Mouse (Mus musculus) forebrain, embryonic 10.5 days (tissue): ENCODE data around the gene Wwc2. TPM values are rescaled to one million over a fixed set of nuclear protein-coding genes. Genes with fewer than 3 reads are reported as not detected.
A peak's percentile ranks its signal among the peaks of the same experiment; 100 is the strongest.

ENCODE experiments used
- DNase-seq: peaks from one replicate; pipeline ENCODE4 v3.0.0-alpha.2; 2017; ENCODE audit warnings: low spot score; ENCODE audit errors: extremely low spot score
- H3K27ac ChIP-seq: fragments of 300-500 bp; sonication (generic); 2 replicates; pipeline ENCODE4 v1.5.1; 2016; ENCODE audit warnings: mild to moderate bottlenecking
- H3K27me3 ChIP-seq: fragments of 300-500 bp; sonication (generic); 2 replicates; pipeline ENCODE4 v1.6.1; 2016; ENCODE audit warnings: mild to moderate bottlenecking; ENCODE audit not compliant: poor library complexity, severe bottlenecking
- H3K36me3 ChIP-seq: fragments of 300-500 bp; sonication (generic); replicated peaks from 2 replicates; pipeline ENCODE4 v1.6.1; 2016; ENCODE audit warnings: mild to moderate bottlenecking, moderate library complexity
- H3K4me1 ChIP-seq: fragments of 300-500 bp; sonication (generic); 2 replicates; pipeline ENCODE4 v1.6.1; 2016
- H3K4me3 ChIP-seq: fragments of 300-500 bp; sonication (generic); 2 replicates; pipeline ENCODE4 v1.5.1; 2016; ENCODE audit warnings: mild to moderate bottlenecking, moderate library complexity
- H3K9me3 ChIP-seq: fragments of 300-500 bp; sonication (generic); 2 replicates; pipeline ENCODE4 v1.6.1; 2016; ENCODE audit warnings: mild to moderate bottlenecking, moderate library complexity
- WGBS: fragments of 180-500 bp; shearing (Covaris S2); methylation state at CpG from one replicate; pipeline ENCODE4 v1.1.7; 2016; 5-methylcytosine and 5-hydroxymethylcytosine counted together
- polyA plus RNA-seq: library from polyadenylated mRNA; unstranded; fragments of >200 nt; fragmentation: Nextera tagmentation; extraction: Ambion mirVana; gene quantifications from 2 replicates; pipeline ENCODE4 v1.2.1, GENCODE M21; 2016

Wwc2 gene
- polyA plus RNA-seq, 1 experiment from 2014 or later = 7.8 TPM

GRCm38 (mm10) chr8:47951380-47951932 lies 39.3 kb downstream of the Wwc2 start:
- Histone ChIP-seq H3K4me1 (peaks cover 9% of the 10 kb centered on the region; the same call in 1 of the 2 replicates), H3K9me3 (no peaks in the 10 kb centered on the region), H3K27ac (no peak overlapping the region), H3K27me3 (no peaks in the 10 kb centered on the region), H3K36me3 (no peaks in the 10 kb centered on the region), H3K4me3 (no peak overlapping the region)
- 87% methylated on average over 7 of the region's 7 CpGs for WGBS
- no peak for DNase-seq

GRCm38 (mm10) chr8:47948836-47949235 lies 41.9 kb downstream of the Wwc2 start:
- H3K27me3 ChIP-seq = no peaks in the 10 kb centered on the region
- no peak overlapping the region for H3K27ac ChIP-seq
- 91% methylated on average over 4 of the region's 4 CpGs for WGBS
- H3K4me1 ChIP-seq = peaks cover 9% of the 10 kb centered on the region; the same call in 1 of the 2 replicates
- no peaks in the 10 kb centered on the region for H3K36me3 ChIP-seq
- H3K4me3 ChIP-seq = no peak overlapping the region
- DNase-seq = no peak
- no peaks in the 10 kb centered on the region for H3K9me3 ChIP-seq

GRCm38 (mm10) chr8:47947672-47948618 lies 42.8 kb downstream of the Wwc2 start:
- 77% methylated on average over 19 of the region's 19 CpGs for WGBS

GRCm38 (mm10) chr8:47943049-47943448 lies 47.7 kb downstream of the Wwc2 start:
- peaks cover 13% of the 10 kb centered on the region for H3K4me1 ChIP-seq
- no peaks in the 10 kb centered on the region for H3K9me3 ChIP-seq
- no peaks in the 10 kb centered on the region for H3K36me3 ChIP-seq
- no peak overlapping the region for H3K4me3 ChIP-seq
- 67% methylated on average over 10 of the region's 10 CpGs for WGBS
- H3K27ac ChIP-seq = no peak overlapping the region
- DNase-seq = no peak
- no peaks in the 10 kb centered on the region for H3K27me3 ChIP-seq

More at GRCm38 (mm10) chr8:47947672-47948618, 42.8 kb downstream of the Wwc2 start:
- H3K4me1 ChIP-seq = peaks cover 9% of the 10 kb centered on the region; the same call in 1 of the 2 replicates
- no peaks in the 10 kb centered on the region for H3K36me3 ChIP-seq
- H3K27me3 ChIP-seq = no peaks in the 10 kb centered on the region
- no peak for DNase-seq
- no peak overlapping the region for H3K4me3 ChIP-seq
- H3K9me3 ChIP-seq = no peaks in the 10 kb centered on the region
- H3K27ac ChIP-seq = no peak overlapping the region

GRCm38 (mm10) chr8:47941028-47941427 lies 49.7 kb downstream of the Wwc2 start:
- Histone ChIP-seq H3K4me3 (no peak overlapping the region), H3K27me3 (no peaks in the 10 kb centered on the region), H3K4me1 (peaks cover 15% of the 10 kb centered on the region), H3K9me3 (no peaks in the 10 kb centered on the region), H3K36me3 (no peaks in the 10 kb centered on the region), H3K27ac (0 out of 2 replicates have a peak overlapping the region, but pooled peaks have one; percentile 49)
- no peak for DNase-seq
- WGBS = 86% methylated on average over 4 of the region's 5 CpGs

- DNase-seq = no peak
- no peaks in the 10 kb centered on the region for H3K9me3 ChIP-seq
- 86% methylated on average over 10 of the region's 10 CpGs for WGBS
- H3K27me3 ChIP-seq = no peaks in the 10 kb centered on the region
- H3K4me1 ChIP-seq = peaks cover 23% of the 10 kb centered on the region
- H3K4me3 ChIP-seq = no peak overlapping the region
- H3K36me3 ChIP-seq = no peaks in the 10 kb centered on the region
- 0 out of 2 replicates have a peak overlapping the region, but pooled peaks have one; percentile 49 for H3K27ac ChIP-seq
Measured at GRCm38 (mm10) chr8:47939933-47940870, 50.5 kb downstream of the Wwc2 start.

GRCm38 (mm10) chr8:47939217-47939616 lies 51.5 kb downstream of the Wwc2 start:
- Histone ChIP-seq H3K27ac (no peak overlapping the region), H3K27me3 (no peaks in the 10 kb centered on the region), H3K9me3 (no peaks in the 10 kb centered on the region), H3K4me1 (peaks cover 26% of the 10 kb centered on the region), H3K36me3 (no peaks in the 10 kb centered on the region), H3K4me3 (no peak overlapping the region)
- 94% methylated on average over 7 of the region's 7 CpGs for WGBS
- no peak for DNase-seq

GRCm38 (mm10) chr8:47936386-47936785 lies 54.3 kb downstream of the Wwc2 start:
- H3K4me3 ChIP-seq = no peak overlapping the region
- DNase-seq = no peak
- H3K27ac ChIP-seq = peak overlapping the region; percentile 51; the same call in 1 of the 2 replicates
- H3K27me3 ChIP-seq = no peaks in the 10 kb centered on the region
- no peaks in the 10 kb centered on the region for H3K36me3 ChIP-seq
- WGBS = 70% methylated on average over 9 of the region's 9 CpGs
- H3K9me3 ChIP-seq = no peaks in the 10 kb centered on the region
- H3K4me1 ChIP-seq = peaks cover 51% of the 10 kb centered on the region

- no peak for DNase-seq
- WGBS = 86% methylated on average over 5 of the region's 5 CpGs
- Histone ChIP-seq H3K4me3 (no peak overlapping the region), H3K27me3 (no peaks in the 10 kb centered on the region), H3K9me3 (no peaks in the 10 kb centered on the region), H3K4me1 (peaks cover 44% of the 10 kb centered on the region), H3K36me3 (no peaks in the 10 kb centered on the region), H3K27ac (no peak overlapping the region)
Measured at GRCm38 (mm10) chr8:47935461-47935860, 55.3 kb downstream of the Wwc2 start.

- Histone ChIP-seq H3K4me3 (no peak overlapping the region), H3K4me1 (peaks cover 44% of the 10 kb centered on the region)
- 89% methylated on average over 3 of the region's 3 CpGs for WGBS
Measured at GRCm38 (mm10) chr8:47933087-47933486, 57.6 kb downstream of the Wwc2 start.

GRCm38 (mm10) chr8:47932028-47932790 lies 58.5 kb downstream of the Wwc2 start:
- no peak for DNase-seq
- no peaks in the 10 kb centered on the region for H3K27me3 ChIP-seq
- no peak overlapping the region for H3K4me3 ChIP-seq
- peak overlapping the region; percentile 58 for H3K27ac ChIP-seq
- no peaks in the 10 kb centered on the region for H3K9me3 ChIP-seq
- H3K36me3 ChIP-seq = no peaks in the 10 kb centered on the region
- peaks cover 44% of the 10 kb centered on the region for H3K4me1 ChIP-seq
- WGBS = 63% methylated on average over 16 of the region's 16 CpGs

More at GRCm38 (mm10) chr8:47933087-47933486, 57.6 kb downstream of the Wwc2 start:
- Histone ChIP-seq H3K27ac (no peak overlapping the region), H3K27me3 (no peaks in the 10 kb centered on the region), H3K36me3 (no peaks in the 10 kb centered on the region), H3K9me3 (no peaks in the 10 kb centered on the region)
- no peak for DNase-seq

GRCm38 (mm10) chr8:47931371-47931770 lies 59.4 kb downstream of the Wwc2 start:
- Histone ChIP-seq H3K36me3 (no peaks in the 10 kb centered on the region), H3K27ac (no peak overlapping the region), H3K4me3 (no peak overlapping the region), H3K27me3 (no peaks in the 10 kb centered on the region), H3K9me3 (no peaks in the 10 kb centered on the region), H3K4me1 (peaks cover 42% of the 10 kb centered on the region)
- DNase-seq = no peak
- WGBS = 88% methylated on average over 7 of the region's 7 CpGs
